11 mouse cellular contexts compared by ENCODE assay signal in the genomic region with DNA sequence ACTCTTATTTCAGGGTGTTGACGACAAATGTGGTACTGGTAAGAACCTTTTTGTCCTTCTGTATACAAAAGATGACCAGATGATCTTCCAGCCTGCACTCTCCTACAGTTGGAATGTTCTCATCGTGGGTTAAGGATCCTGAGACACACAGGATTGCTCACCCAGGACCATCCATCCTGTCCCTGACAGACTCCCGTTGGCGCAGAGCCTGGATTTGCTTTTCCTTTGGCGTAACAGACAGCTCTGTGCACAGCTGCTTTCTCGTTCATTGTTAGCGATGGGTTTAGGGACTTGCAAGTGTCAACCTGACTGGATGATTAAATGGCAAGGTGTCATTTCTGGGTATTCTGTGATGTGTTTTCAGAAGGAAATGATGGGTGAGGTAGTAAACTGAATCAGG. TPM values are rescaled to one million over a fixed set of nuclear protein-coding genes. Genes with fewer than 3 reads are reported as not detected.
DNase-seq lines count a peak whose midpoint lies in the region; ATAC-seq and TF ChIP-seq lines count a peak whose summit lies in the region.
"Had no signal": no experiment of that assay in that cellular context is flagged by ENCODE, and none has a peak within 500 bp of the region (broad histone marks: within the 10 kb centered on the region; RNA-seq: fewer than 3 reads in every experiment).

No protein-coding gene starts in this region.

- TF ChIP-seq EP300 in lung, postnatal 0 days (IDR thresholded peaks at IDR 0.05) = no peak

- TF ChIP-seq CTCF in hindbrain, postnatal 0 days (IDR thresholded peaks at IDR 0.05; ENCODE audit: low read depth) = no peak
- no peak for TF ChIP-seq CTCF in lung, postnatal 0 days (IDR thresholded peaks at IDR 0.05)

- DNase-seq in hindbrain, postnatal 0 days (ENCODE audit: low spot score) = peak; percentile 46
- peak; percentile 50 for DNase-seq in adrenal gland, adult 8-10 months
- peak; percentile 40 to 54 for DNase-seq in heart, postnatal 10 days
- peak; percentile 62 for DNase-seq in lung, postnatal 0 days (ENCODE audit: low spot score)
- no peak for DNase-seq in spleen, postnatal 14 days (ENCODE audit: low spot score in 2 of 2)
- no peak for DNase-seq in thymus, postnatal 0 days (ENCODE audit: low spot score)
- DNase-seq in frontal cortex, postnatal 25 days (ENCODE audit: low spot score in 2 of 2) = no peak

- no peaks in the 10 kb centered on the region for H3K9me3 ChIP-seq in hindbrain, postnatal 0 days (ENCODE audit: low read length)
- no peaks in the 10 kb centered on the region for H3K9me3 ChIP-seq in hindbrain, embryonic 12.5 days (replicated peaks)
- H3K9me3 ChIP-seq in lung, postnatal 0 days (ENCODE audit: low read length) = no peaks in the 10 kb centered on the region

- 54% methylated on average over 7 of the region's 7 CpGs for WGBS in hindbrain, postnatal 0 days
- 78% methylated on average over 7 of the region's 7 CpGs for WGBS in hindbrain, embryonic 12.5 days
- 33% methylated on average over 7 of the region's 7 CpGs for WGBS in lung, postnatal 0 days

- H3K27me3 ChIP-seq in hindbrain, postnatal 0 days (ENCODE audit: insufficient read depth, low read length) = no peaks in the 10 kb centered on the region
- H3K27me3 ChIP-seq in hindbrain, embryonic 12.5 days = no peaks in the 10 kb centered on the region
- no peaks in the 10 kb centered on the region for H3K27me3 ChIP-seq in lung, postnatal 0 days (replicated peaks; ENCODE audit: insufficient read depth, low read length)

- H3K4me2 ChIP-seq in hindbrain, postnatal 0 days (ENCODE audit: low read depth, low read length) = no peak overlapping the region
- H3K4me2 ChIP-seq in hindbrain, embryonic 12.5 days (replicated peaks) = no peak overlapping the region
- H3K4me2 ChIP-seq in lung, postnatal 0 days (replicated peaks; ENCODE audit: low read depth, low read length) = no peak overlapping the region

- no peak for ATAC-seq in hindbrain, postnatal 0 days
- ATAC-seq in hindbrain, embryonic 12.5 days (ENCODE audit: low FRiP score) = no peak
- peak; percentile 81 for ATAC-seq in lung, postnatal 0 days

- no peak overlapping the region for H3K9ac ChIP-seq in hindbrain, postnatal 0 days (replicated peaks; ENCODE audit: low read length)
- H3K9ac ChIP-seq in hindbrain, embryonic 12.5 days = no peak overlapping the region
- H3K9ac ChIP-seq in lung, postnatal 0 days (replicated peaks; ENCODE audit: low read depth) = no peak overlapping the region

- H3K4me1 ChIP-seq in hindbrain, postnatal 0 days (ENCODE audit: insufficient read depth, low read length) = no peaks in the 10 kb centered on the region
- no peaks in the 10 kb centered on the region for H3K4me1 ChIP-seq in hindbrain, embryonic 12.5 days
- H3K4me1 ChIP-seq in lung, postnatal 0 days (ENCODE audit: insufficient read depth, low read depth, low read length) = 0 out of 2 replicates have a peak, but pooled peaks cover 4% of the 10 kb centered on the region

- H3K36me3 ChIP-seq in hindbrain, postnatal 0 days (ENCODE audit: insufficient read depth, low read length) = no peaks in the 10 kb centered on the region
- no peaks in the 10 kb centered on the region for H3K36me3 ChIP-seq in hindbrain, embryonic 12.5 days
- H3K36me3 ChIP-seq in lung, postnatal 0 days (ENCODE audit: insufficient read depth, low read length) = no peaks in the 10 kb centered on the region

- no peak overlapping the region for H3K27ac ChIP-seq in hindbrain, postnatal 0 days
- H3K27ac ChIP-seq in hindbrain, embryonic 12.5 days = no peak overlapping the region
- H3K27ac ChIP-seq in lung, postnatal 0 days (ENCODE audit: low read length) = peak overlapping the region; percentile 16; the same call in 1 of the 2 replicates

- intact Hi-C loops in heart, postnatal 10 days (cut with DNase I) = no loop called here

- no peak overlapping the region for H3K4me3 ChIP-seq in hindbrain, postnatal 0 days (ENCODE audit: low read length)
- H3K4me3 ChIP-seq in hindbrain, embryonic 12.5 days = no peak overlapping the region
- H3K4me3 ChIP-seq in lung, postnatal 0 days (ENCODE audit: low read depth, low read length) = no peak overlapping the region

RNA-seq across cellular contexts. Expression of a gene that starts 14.1 kb away (rescaled TPM):
- total RNA-seq in hindbrain, postnatal 0 days (2014; rRNA removed) = not detected in 2 replicates
- not detected in 2 replicates for polyA plus RNA-seq in hindbrain, postnatal 0 days (2015; fragmentation: Nextera tagmentation; extraction: Ambion mirVana)
- not detected in 2 replicates for polyA plus RNA-seq in hindbrain, embryonic 12.5 days (2016; fragmentation: Nextera tagmentation; extraction: Ambion mirVana)
- not detected for total RNA-seq in adrenal gland, adult 8-10 months (2022)
- not detected for total RNA-seq in heart, postnatal 10 days (2021)
- polyA plus RNA-seq in lung, postnatal 0 days (2015; fragmentation: Nextera tagmentation; extraction: Ambion mirVana) = not detected in 2 replicates
- not detected in 2 replicates for polyA plus RNA-seq in thymus, postnatal 0 days (2015; fragmentation: Nextera tagmentation; extraction: Ambion mirVana)
- total RNA-seq: ES-E14; heart, postnatal 36 days; left cerebral cortex, postnatal 25 days had no signal

RNA-seq across cellular contexts. Expression of a gene that starts 21.4 kb away (rescaled TPM):
- not detected in 2 replicates for total RNA-seq in hindbrain, postnatal 0 days (2014; rRNA removed)
- polyA plus RNA-seq in hindbrain, postnatal 0 days (2015; fragmentation: Nextera tagmentation; extraction: Ambion mirVana) = not detected in 2 replicates
- not detected in 2 replicates for polyA plus RNA-seq in hindbrain, embryonic 12.5 days (2016; fragmentation: Nextera tagmentation; extraction: Ambion mirVana)
- not detected for total RNA-seq in adrenal gland, adult 8-10 months (2022)
- total RNA-seq in heart, postnatal 10 days (2021) = not detected
- polyA plus RNA-seq in lung, postnatal 0 days (2015; fragmentation: Nextera tagmentation; extraction: Ambion mirVana) = not detected in 2 replicates
- not detected in 2 replicates for polyA plus RNA-seq in thymus, postnatal 0 days (2015; fragmentation: Nextera tagmentation; extraction: Ambion mirVana)
- total RNA-seq: ES-E14; heart, postnatal 36 days; left cerebral cortex, postnatal 25 days had no signal

RNA-seq across cellular contexts. Expression of a gene that starts 35.0 kb away (rescaled TPM):
- total RNA-seq in hindbrain, postnatal 0 days (2014; rRNA removed) = not detected in 2 replicates
- not detected in 2 replicates for polyA plus RNA-seq in hindbrain, postnatal 0 days (2015; fragmentation: Nextera tagmentation; extraction: Ambion mirVana)
- not detected in 2 replicates for polyA plus RNA-seq in hindbrain, embryonic 12.5 days (2016; fragmentation: Nextera tagmentation; extraction: Ambion mirVana)
- total RNA-seq in adrenal gland, adult 8-10 months (2022) = not detected
- not detected for total RNA-seq in heart, postnatal 10 days (2021)
- not detected in 2 replicates for polyA plus RNA-seq in lung, postnatal 0 days (2015; fragmentation: Nextera tagmentation; extraction: Ambion mirVana)
- polyA plus RNA-seq in thymus, postnatal 0 days (2015; fragmentation: Nextera tagmentation; extraction: Ambion mirVana) = not detected in 2 replicates
- total RNA-seq: ES-E14; heart, postnatal 36 days; left cerebral cortex, postnatal 25 days had no signal

RNA-seq across cellular contexts. Expression of a gene that starts 55.5 kb away (rescaled TPM):
- not detected in 2 replicates for total RNA-seq in hindbrain, postnatal 0 days (2014; rRNA removed)
- polyA plus RNA-seq in hindbrain, postnatal 0 days (2015; fragmentation: Nextera tagmentation; extraction: Ambion mirVana) = not detected in 2 replicates
- polyA plus RNA-seq in hindbrain, embryonic 12.5 days (2016; fragmentation: Nextera tagmentation; extraction: Ambion mirVana) = not detected in 2 replicates
- not detected for total RNA-seq in adrenal gland, adult 8-10 months (2022)
- not detected for total RNA-seq in heart, postnatal 10 days (2021)
- not detected in 2 replicates for polyA plus RNA-seq in lung, postnatal 0 days (2015; fragmentation: Nextera tagmentation; extraction: Ambion mirVana)
- polyA plus RNA-seq in thymus, postnatal 0 days (2015; fragmentation: Nextera tagmentation; extraction: Ambion mirVana) = 0.24 TPM in 1 of 2 replicates, not detected in the other
- total RNA-seq: ES-E14; heart, postnatal 36 days; left cerebral cortex, postnatal 25 days had no signal

Comparison
In these comparisons a context has a peak if more than half of its experiments do, and no peak if none do; other contexts are left out.
1. DNase-seq: peak in hindbrain, postnatal 0 days (single experiment), adrenal gland, adult 8-10 months (single experiment), heart, postnatal 10 days (2 of 2) and lung, postnatal 0 days (single experiment); none in spleen, postnatal 14 days (0 of 2), thymus, postnatal 0 days (single experiment) and frontal cortex, postnatal 25 days (0 of 2).